Mouse (Mus musculus) forebrain, embryonic 11.5 days (tissue): Measurements from ENCODE around the gene Hhipl1. TPM values are rescaled to one million over a fixed set of nuclear protein-coding genes. Genes with fewer than 3 reads are reported as not detected.
A peak's percentile ranks its signal among the peaks of the same experiment; 100 is the strongest.

Source experiments
- ATAC-seq: fragments of 200-750 bp; cut with Nextera tagmentation; replicated peaks from 2 replicates; pipeline ENCODE4 v1.8.0; 2017; ENCODE audit warnings: moderate TSS enrichment; ENCODE audit not compliant: low FRiP score
- DNase-seq: peaks from one replicate; pipeline ENCODE4 v3.0.0-alpha.2; 2017; ENCODE audit warnings: low spot score
- H3K27ac ChIP-seq: fragments of 300-500 bp; sonication (generic); 2 replicates; pipeline ENCODE4 v1.5.1; 2014; ENCODE audit warnings: low read depth, low read length
- H3K27me3 ChIP-seq: fragments of 300-500 bp; sonication (generic); 2 replicates; pipeline ENCODE4 v1.6.1; 2014; ENCODE audit warnings: mild to moderate bottlenecking, low read length, mixed read lengths; ENCODE audit not compliant: control insufficient read depth, insufficient read depth
- H3K36me3 ChIP-seq: fragments of 300-500 bp; sonication (generic); 2 replicates; pipeline ENCODE4 v1.6.1; 2014; ENCODE audit warnings: mild to moderate bottlenecking, low read length, moderate library complexity, mixed read lengths; ENCODE audit not compliant: control insufficient read depth, insufficient read depth
- H3K4me1 ChIP-seq: fragments of 300-500 bp; sonication (generic); replicated peaks from 2 replicates; pipeline ENCODE4 v1.6.1; 2014; ENCODE audit warnings: low read length, mixed read lengths; ENCODE audit not compliant: control insufficient read depth, insufficient read depth
- H3K4me2 ChIP-seq: fragments of 300-500 bp; sonication (generic); 2 replicates; pipeline ENCODE4 v1.6.1; 2014; ENCODE audit warnings: low read depth, mild to moderate bottlenecking, low read length, moderate library complexity, mixed read lengths; ENCODE audit not compliant: severe bottlenecking
- H3K4me3 ChIP-seq: fragments of 300-500 bp; sonication (generic); 2 replicates; pipeline ENCODE4 v1.5.1; 2014; ENCODE audit warnings: low read depth, low read length
- H3K9ac ChIP-seq: fragments of 300-500 bp; sonication (generic); 2 replicates; pipeline ENCODE4 v1.6.1; 2014; ENCODE audit warnings: low read length
- H3K9me3 ChIP-seq: fragments of 300-500 bp; sonication (generic); 2 replicates; pipeline ENCODE4 v1.6.1; 2016; ENCODE audit warnings: low read length, mixed read lengths; ENCODE audit not compliant: control insufficient read depth
- WGBS: fragments of 180-500 bp; shearing (Covaris S2); extraction: QIAGEN DNeasy Blood & Tissue Kit; methylation state at CpG from one replicate; pipeline ENCODE4 v1.1.7; 2014; 5-methylcytosine and 5-hydroxymethylcytosine counted together
- polyA plus RNA-seq: library from polyadenylated mRNA; unstranded; fragments of >200 nt; fragmentation: Nextera tagmentation; extraction: Ambion mirVana; gene quantifications from 2 replicates; pipeline ENCODE4 v1.2.1, GENCODE M21; 2014

Gene Hhipl1
- polyA plus RNA-seq, 1 experiment from 2014 or later, result 2.5 TPM

DNA sequence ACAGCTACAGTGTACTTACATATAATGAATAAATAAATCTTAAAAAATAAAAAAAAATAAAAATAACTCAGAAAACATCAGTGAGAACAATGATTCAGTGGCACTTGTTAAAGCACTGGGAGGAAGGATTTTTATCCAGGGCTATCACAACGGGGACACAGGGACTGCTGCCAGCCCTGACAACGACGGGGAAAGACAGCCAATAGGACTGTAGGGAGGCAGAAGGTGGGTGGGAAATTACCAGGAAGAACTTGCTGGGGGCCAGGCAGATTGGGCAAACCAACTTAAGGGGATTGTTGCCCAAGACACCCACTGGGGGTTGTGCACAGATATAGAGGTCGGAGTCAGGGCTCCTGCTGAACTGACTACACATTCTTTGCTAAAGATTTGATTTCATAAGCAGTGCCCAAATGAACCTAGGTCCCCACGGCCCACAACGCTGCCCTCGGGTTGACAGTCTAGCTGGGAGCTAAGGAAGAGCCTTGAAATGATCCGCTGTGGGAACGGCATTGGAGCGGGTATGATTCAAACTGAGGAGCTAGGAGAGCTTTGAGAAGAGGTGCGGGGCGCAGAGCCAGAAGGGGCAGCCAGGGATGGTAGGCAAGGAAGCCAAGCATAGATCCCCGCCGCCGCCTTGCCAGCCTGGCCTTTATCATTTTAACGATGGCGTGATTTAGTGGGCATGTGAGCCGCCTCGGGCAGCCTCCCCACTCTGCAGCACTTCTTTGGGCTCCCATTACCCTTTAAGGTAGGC is 17.8 kb upstream of the Hhipl1 start:
- H3K27ac ChIP-seq, result no peak overlapping the region

GRCm38 (mm10) chr12:108292419-108292818 is 13.7 kb upstream of the Hhipl1 start:
- no peak overlapping the region for H3K27ac ChIP-seq
- 8% methylated on average over 9 of the region's 9 CpGs for WGBS
- H3K4me3 ChIP-seq, result no peak overlapping the region

More for the DNA sequence above, 17.8 kb upstream of the Hhipl1 start:
- Histone ChIP-seq H3K9me3 (no peaks in the 10 kb centered on the region), H3K4me2 (no peak overlapping the region), H3K27me3 (no peaks in the 10 kb centered on the region; the same call in 1 of the 2 replicates), H3K4me1 (peaks cover 13% of the 10 kb centered on the region), H3K36me3 (no peaks in the 10 kb centered on the region), H3K9ac (no peak overlapping the region), H3K4me3 (no peak overlapping the region)
- WGBS, result 82% methylated on average over 19 of the region's 19 CpGs
- DNase-seq (no peak), ATAC-seq (no peak)

GRCm38 (mm10) chr12:108292957-108293356 is 13.1 kb upstream of the Hhipl1 start:
- H3K36me3 ChIP-seq, result no peaks in the 10 kb centered on the region
- 3% methylated on average over 8 of the region's 8 CpGs for WGBS
- ATAC-seq, result peak; percentile 80
- H3K4me1 ChIP-seq, result peaks cover 1% of the 10 kb centered on the region; the same call in 1 of the 2 replicates
- no peak overlapping the region for H3K4me3 ChIP-seq
- H3K27ac ChIP-seq, result no peak overlapping the region
- H3K27me3 ChIP-seq, result no peaks in the 10 kb centered on the region; the same call in 1 of the 2 replicates
- H3K9ac ChIP-seq, result no peak overlapping the region
- no peaks in the 10 kb centered on the region for H3K9me3 ChIP-seq
- H3K4me2 ChIP-seq, result peak overlapping the region; percentile 12; the same call in 1 of the 2 replicates
- DNase-seq, result peak; percentile 86

More at GRCm38 (mm10) chr12:108292419-108292818, 13.7 kb upstream of the Hhipl1 start:
- H3K27me3 ChIP-seq, result no peaks in the 10 kb centered on the region; the same call in 1 of the 2 replicates
- H3K4me2 ChIP-seq, result peak overlapping the region; percentile 24; the same call in 1 of the 2 replicates
- no peaks in the 10 kb centered on the region for H3K9me3 ChIP-seq
- DNase-seq, result peak; percentile 75
- H3K9ac ChIP-seq, result no peak overlapping the region
- no peaks in the 10 kb centered on the region for H3K36me3 ChIP-seq
- H3K4me1 ChIP-seq, result peaks cover 1% of the 10 kb centered on the region; the same call in 1 of the 2 replicates
- peak; percentile 86 for ATAC-seq

GRCm38 (mm10) chr12:108294620-108295019 is 11.4 kb upstream of the Hhipl1 start:
- Histone ChIP-seq H3K4me2 (no peak overlapping the region), H3K9me3 (no peaks in the 10 kb centered on the region), H3K9ac (no peak overlapping the region), H3K36me3 (no peaks in the 10 kb centered on the region), H3K27me3 (no peaks in the 10 kb centered on the region; the same call in 1 of the 2 replicates), H3K4me1 (peaks cover 1% of the 10 kb centered on the region; the same call in 1 of the 2 replicates), H3K4me3 (no peak overlapping the region), H3K27ac (no peak overlapping the region)
- DNase-seq (peak; percentile 47), ATAC-seq (no peak)
- WGBS, result 82% methylated on average over 3 of the region's 3 CpGs

GRCm38 (mm10) chr12:108297033-108297432 is 9.0 kb upstream of the Hhipl1 start:
- peaks cover 1% of the 10 kb centered on the region; the same call in 1 of the 2 replicates for H3K4me1 ChIP-seq
- H3K4me2 ChIP-seq, result no peak overlapping the region
- H3K27ac ChIP-seq, result no peak overlapping the region
- DNase-seq (peak; percentile 53), ATAC-seq (no peak)
- no peak overlapping the region for H3K4me3 ChIP-seq
- no peak overlapping the region for H3K9ac ChIP-seq
- H3K36me3 ChIP-seq, result no peaks in the 10 kb centered on the region
- H3K9me3 ChIP-seq, result no peaks in the 10 kb centered on the region
- 85% methylated on average over 6 of the region's 6 CpGs for WGBS
- H3K27me3 ChIP-seq, result no peaks in the 10 kb centered on the region

- WGBS, result 80% methylated on average over 6 of the region's 6 CpGs
- no peak overlapping the region for H3K4me2 ChIP-seq
- H3K4me1 ChIP-seq, result peaks cover 4% of the 10 kb centered on the region
- H3K9me3 ChIP-seq, result no peaks in the 10 kb centered on the region
- peaks cover 3% of the 10 kb centered on the region; the same call in 1 of the 2 replicates for H3K27me3 ChIP-seq
- no peaks in the 10 kb centered on the region for H3K36me3 ChIP-seq
- no peak overlapping the region for H3K27ac ChIP-seq
- no peak overlapping the region for H3K4me3 ChIP-seq
- ATAC-seq (no peak), DNase-seq (no peak)
- H3K9ac ChIP-seq, result no peak overlapping the region
These were observed 5.1 kb upstream of the Hhipl1 start for GRCm38 (mm10) chr12:108301006-108301405.

DNA sequence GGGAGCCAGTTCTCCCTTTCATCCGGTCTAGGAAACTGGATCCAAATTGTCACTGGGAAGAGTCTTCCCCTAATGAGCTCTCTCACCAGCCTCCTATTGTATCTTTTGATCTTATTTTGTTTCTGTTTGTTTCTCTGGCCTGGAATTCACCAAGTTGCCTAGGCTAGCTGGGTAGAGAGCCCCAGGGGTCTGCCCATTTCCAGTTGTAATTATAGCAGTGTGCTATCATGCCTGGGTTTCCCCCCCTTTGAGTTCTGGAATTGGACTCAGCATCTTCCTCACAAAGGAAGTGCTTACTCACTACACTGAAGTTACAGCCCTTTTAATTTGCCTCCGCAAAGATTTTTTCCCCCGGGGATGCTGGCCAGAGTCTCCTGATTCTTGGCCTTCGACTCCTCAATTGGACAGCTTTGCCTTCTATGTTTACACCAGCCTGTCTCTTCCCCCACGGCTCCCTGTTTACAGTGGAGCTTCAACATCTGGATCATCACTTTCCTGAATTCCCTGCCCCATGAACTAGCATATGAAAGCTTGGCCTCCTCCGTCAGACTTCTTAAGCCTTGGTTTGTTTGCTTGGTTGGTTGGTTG is 2.2 kb upstream of the Hhipl1 start:
- WGBS, result 46% methylated on average over 6 of the region's 6 CpGs
- H3K4me1 ChIP-seq, result peaks cover 6% of the 10 kb centered on the region

DNA sequence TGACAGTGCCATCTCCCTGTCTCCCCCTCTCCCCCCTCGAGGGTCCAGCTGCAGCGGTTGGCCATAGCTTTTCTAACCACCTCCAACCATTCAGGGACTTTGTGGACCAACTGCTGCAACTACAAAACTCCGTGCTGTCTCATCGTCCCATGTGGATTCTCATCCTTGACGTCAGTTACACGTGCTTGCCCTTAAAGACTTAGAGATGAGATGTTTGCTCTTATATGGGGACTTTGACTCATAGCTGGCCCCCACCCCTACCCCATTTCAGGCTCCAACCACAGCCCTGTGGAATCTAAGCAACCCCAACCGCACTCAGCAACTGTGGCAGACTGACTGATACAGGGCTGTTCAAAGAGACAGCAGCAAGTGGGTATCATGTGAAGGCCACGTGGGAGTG is 898 bp upstream of the Hhipl1 start:
- Histone ChIP-seq H3K27me3 (peaks cover 3% of the 10 kb centered on the region; the same call in 1 of the 2 replicates), H3K36me3 (no peaks in the 10 kb centered on the region), H3K4me1 (peaks cover 6% of the 10 kb centered on the region), H3K4me2 (no peak overlapping the region), H3K27ac (no peak overlapping the region), H3K9ac (no peak overlapping the region), H3K9me3 (no peaks in the 10 kb centered on the region), H3K4me3 (no peak overlapping the region)
- ATAC-seq (no peak), DNase-seq (no peak)
- WGBS, result 77% methylated on average over 8 of the region's 8 CpGs

More for the DNA sequence above, 2.2 kb upstream of the Hhipl1 start:
- Histone ChIP-seq H3K4me3 (no peak overlapping the region), H3K9ac (no peak overlapping the region), H3K36me3 (no peaks in the 10 kb centered on the region), H3K4me2 (no peak overlapping the region), H3K27me3 (peaks cover 3% of the 10 kb centered on the region; the same call in 1 of the 2 replicates), H3K9me3 (no peaks in the 10 kb centered on the region), H3K27ac (no peak overlapping the region)
- ATAC-seq (no peak), DNase-seq (peak; percentile 52)
